Comparison of ENCODE assay signal across 8 mouse cellular contexts in the genomic region with DNA sequence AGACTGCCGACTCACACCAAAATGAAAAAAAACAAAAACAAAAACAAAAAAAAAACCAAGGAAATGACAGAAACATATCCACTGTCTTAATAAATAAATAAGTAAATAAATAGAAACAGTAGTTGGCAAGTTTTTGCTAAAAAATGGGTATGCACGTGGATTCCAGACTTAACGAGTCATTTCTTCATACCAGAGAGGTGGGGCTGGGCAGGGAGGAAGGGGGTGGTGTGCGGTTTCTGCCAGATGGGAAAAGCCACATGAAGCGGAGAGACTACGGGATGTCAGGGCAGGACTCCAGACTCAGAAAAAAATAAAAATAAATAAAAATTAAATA. TPM values are rescaled to one million over a fixed set of nuclear protein-coding genes. Genes with fewer than 3 reads are reported as not detected.
DNase-seq lines count a peak whose midpoint lies in the region; ATAC-seq lines count a peak whose summit lies in the region.

No protein-coding gene starts in this region.

- WGBS in embryonic facial prominence, embryonic 11.5 days, result 1% methylated on average over 6 of the region's 6 CpGs
- WGBS in hindbrain, embryonic 13.5 days, result 0% methylated on average over 6 of the region's 6 CpGs
- 3% methylated on average over 6 of the region's 6 CpGs for WGBS in liver, embryonic 16.5 days (ENCODE audit: insufficient replicate concordance)
- 2% methylated on average over 6 of the region's 6 CpGs for WGBS in neural tube, embryonic 15.5 days

- ATAC-seq in embryonic facial prominence, embryonic 11.5 days (replicated peaks; ENCODE audit: insufficient number of reproducible peaks, low FRiP score, low TSS enrichment, low read depth), result no peak
- ATAC-seq in hindbrain, embryonic 13.5 days (ENCODE audit: low FRiP score), result peak; percentile 52
- ATAC-seq in liver, embryonic 16.5 days (ENCODE audit: low read depth), result no peak
- no peak for ATAC-seq in neural tube, embryonic 15.5 days (ENCODE audit: low FRiP score)

- H3K27me3 ChIP-seq in embryonic facial prominence, embryonic 11.5 days (ENCODE audit: control insufficient read depth, insufficient read depth, low read length), result no peaks in the 10 kb centered on the region
- H3K27me3 ChIP-seq in hindbrain, embryonic 13.5 days, result no peaks in the 10 kb centered on the region
- peaks cover 5% of the 10 kb centered on the region for H3K27me3 ChIP-seq in liver, embryonic 16.5 days (ENCODE audit: control insufficient read depth, insufficient read depth, low read depth, low read length)
- no peaks in the 10 kb centered on the region for H3K27me3 ChIP-seq in neural tube, embryonic 15.5 days (replicated peaks)

- DNase-seq in cerebellum, adult 8-10 months, result peak; percentile 55
- DNase-seq in cerebellum, postnatal 14 days, result no peak
- peak; percentile 87 for DNase-seq in 3T3-L1 (ENCODE audit: low read depth, low spot score)
- DNase-seq in embryonic facial prominence, embryonic 11.5 days (ENCODE audit: low spot score), result peak; percentile 71
- DNase-seq in thymus, adult 18-20 months, result no peak

- peak overlapping the region; percentile 99 for H3K9ac ChIP-seq in embryonic facial prominence, embryonic 11.5 days (replicated peaks; ENCODE audit: low read length)
- peak overlapping the region; percentile 100 for H3K9ac ChIP-seq in hindbrain, embryonic 13.5 days
- H3K9ac ChIP-seq in liver, embryonic 16.5 days (ENCODE audit: low read depth, low read length), result peak overlapping the region; percentile 81
- peak overlapping the region; percentile 98 for H3K9ac ChIP-seq in neural tube, embryonic 15.5 days (replicated peaks)

- no peaks in the 10 kb centered on the region for H3K4me1 ChIP-seq in embryonic facial prominence, embryonic 11.5 days (ENCODE audit: control insufficient read depth, insufficient read depth, low read length)
- H3K4me1 ChIP-seq in hindbrain, embryonic 13.5 days (replicated peaks), result peaks cover 42% of the 10 kb centered on the region
- peaks cover 22% of the 10 kb centered on the region for H3K4me1 ChIP-seq in liver, embryonic 16.5 days (ENCODE audit: control insufficient read depth, low read depth, low read length)
- H3K4me1 ChIP-seq in neural tube, embryonic 15.5 days, result peaks cover 44% of the 10 kb centered on the region

- no peak overlapping the region for H3K27ac ChIP-seq in embryonic facial prominence, embryonic 11.5 days (replicated peaks; ENCODE audit: low read depth, low read length)
- H3K27ac ChIP-seq in hindbrain, embryonic 13.5 days, result peak overlapping the region; percentile 100
- H3K27ac ChIP-seq in liver, embryonic 16.5 days (ENCODE audit: low read length), result no peak overlapping the region; the same call in 1 of the 2 replicates
- H3K27ac ChIP-seq in neural tube, embryonic 15.5 days (replicated peaks), result peak overlapping the region; percentile 99

- H3K36me3 ChIP-seq in embryonic facial prominence, embryonic 11.5 days (replicated peaks; ENCODE audit: control insufficient read depth, insufficient read depth, low read depth, low read length), result no peaks in the 10 kb centered on the region
- no peaks in the 10 kb centered on the region for H3K36me3 ChIP-seq in hindbrain, embryonic 13.5 days
- H3K36me3 ChIP-seq in liver, embryonic 16.5 days (ENCODE audit: control insufficient read depth, insufficient read depth), result no peaks in the 10 kb centered on the region
- H3K36me3 ChIP-seq in neural tube, embryonic 15.5 days, result no peaks in the 10 kb centered on the region

- H3K9me3 ChIP-seq in embryonic facial prominence, embryonic 11.5 days (replicated peaks; ENCODE audit: control insufficient read depth, low read length), result no peaks in the 10 kb centered on the region
- H3K9me3 ChIP-seq in hindbrain, embryonic 13.5 days, result no peaks in the 10 kb centered on the region
- H3K9me3 ChIP-seq in liver, embryonic 16.5 days (replicated peaks; ENCODE audit: control insufficient read depth, low read length), result no peaks in the 10 kb centered on the region
- H3K9me3 ChIP-seq in neural tube, embryonic 15.5 days (replicated peaks), result no peaks in the 10 kb centered on the region

- peak overlapping the region; percentile 96 for H3K4me3 ChIP-seq in embryonic facial prominence, embryonic 11.5 days (ENCODE audit: low read depth, low read length)
- H3K4me3 ChIP-seq in hindbrain, embryonic 13.5 days, result peak overlapping the region; percentile 95
- H3K4me3 ChIP-seq in liver, embryonic 16.5 days (ENCODE audit: low read depth, low read length), result peak overlapping the region; percentile 81
- peak overlapping the region; percentile 94 for H3K4me3 ChIP-seq in neural tube, embryonic 15.5 days (replicated peaks)

- peak overlapping the region; percentile 65 for H3K4me2 ChIP-seq in embryonic facial prominence, embryonic 11.5 days (ENCODE audit: low read depth, low read length)
- peak overlapping the region; percentile 70 for H3K4me2 ChIP-seq in hindbrain, embryonic 13.5 days
- H3K4me2 ChIP-seq in liver, embryonic 16.5 days (ENCODE audit: low read depth, low read length), result peak overlapping the region; percentile 93
- H3K4me2 ChIP-seq in neural tube, embryonic 15.5 days, result peak overlapping the region; percentile 82

RNA-seq across cellular contexts. Expression of gene Clip1, which starts 1.4 kb away (rescaled TPM):
- polyA plus RNA-seq in embryonic facial prominence, embryonic 11.5 days (2014; fragmentation: Nextera tagmentation; extraction: Ambion mirVana), result 34.2 and 37.3 TPM in 2 replicates
- 80.2 and 84.8 TPM in 2 replicates for polyA plus RNA-seq in hindbrain, embryonic 13.5 days (2015; fragmentation: Nextera tagmentation; extraction: Ambion mirVana)
- polyA plus RNA-seq in liver, embryonic 16.5 days (2015; fragmentation: Nextera tagmentation; extraction: Ambion mirVana), result 10.7 and 11.0 TPM in 2 replicates
- 72.1 and 81.1 TPM in 2 replicates for polyA plus RNA-seq in neural tube, embryonic 15.5 days (2015; fragmentation: Nextera tagmentation; extraction: Ambion mirVana)

RNA-seq across cellular contexts. Expression of gene Zcchc8, which starts 37.9 kb away (rescaled TPM):
- polyA plus RNA-seq in embryonic facial prominence, embryonic 11.5 days (2014; fragmentation: Nextera tagmentation; extraction: Ambion mirVana), result 70.3 and 80.5 TPM in 2 replicates
- polyA plus RNA-seq in hindbrain, embryonic 13.5 days (2015; fragmentation: Nextera tagmentation; extraction: Ambion mirVana), result 68.7 and 70.7 TPM in 2 replicates
- 27.0 and 27.7 TPM in 2 replicates for polyA plus RNA-seq in liver, embryonic 16.5 days (2015; fragmentation: Nextera tagmentation; extraction: Ambion mirVana)
- 57.0 and 65.8 TPM in 2 replicates for polyA plus RNA-seq in neural tube, embryonic 15.5 days (2015; fragmentation: Nextera tagmentation; extraction: Ambion mirVana)

Comparison
In these comparisons a context has a peak if more than half of its experiments do, and no peak if none do; other contexts are left out.
1. DNase-seq: peak in cerebellum, adult 8-10 months (single experiment), 3T3-L1 (single experiment) and embryonic facial prominence, embryonic 11.5 days (single experiment); none in cerebellum, postnatal 14 days (0 of 2) and thymus, adult 18-20 months (0 of 2).
2. H3K27ac ChIP-seq: peak in hindbrain, embryonic 13.5 days (single experiment) and neural tube, embryonic 15.5 days (single experiment); none in embryonic facial prominence, embryonic 11.5 days (single experiment) and liver, embryonic 16.5 days (single experiment).
3. Peak in every context shown above with its lines, with median percentiles within 50 percentile points of each other: H3K4me2 ChIP-seq, H3K4me3 ChIP-seq and H3K9ac ChIP-seq.